Mouse (Mus musculus): Measurements from ENCODE around the gene Fam234b. TPM values are rescaled to one million over a fixed set of nuclear protein-coding genes. Genes with fewer than 3 reads are reported as not detected.

Fam234b gene
- polyA plus RNA-seq, 1 experiment from 2014 or later, result 21.7 TPM

DNA sequence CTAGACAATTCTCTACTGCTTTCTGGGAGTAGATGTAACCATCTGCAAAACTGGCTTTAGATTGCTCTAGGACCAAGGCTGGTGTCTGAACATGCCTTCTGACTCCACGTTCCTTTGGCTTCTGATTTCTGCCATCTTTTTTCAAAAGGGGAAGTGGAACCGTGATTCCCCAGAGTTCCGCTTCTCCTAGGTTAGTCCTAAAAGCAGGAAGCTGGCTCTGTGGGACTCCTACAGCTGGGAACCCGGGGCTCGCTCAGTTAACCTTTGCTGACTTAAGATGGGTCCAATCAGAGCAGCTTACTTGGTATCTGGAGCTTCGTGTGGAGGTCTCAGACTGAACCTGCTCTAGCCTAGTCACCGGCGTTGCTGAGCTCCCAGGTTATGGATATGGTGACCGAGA is 63.3 kb downstream of the Fam234b start:
- Histone ChIP-seq H3K9me3 (replicated peaks) (peaks cover 5% of the 10 kb centered on the region; the same call in 1 of the 2 replicates), H3K27me3 (ENCODE audit: low read depth, poor library complexity, severe bottlenecking) (no peaks in the 10 kb centered on the region), H3K27ac (replicated peaks) (no peak overlapping the region), H3K4me3 (no peak overlapping the region), H3K4me1 (no peaks in the 10 kb centered on the region), H3K36me3 (no peaks in the 10 kb centered on the region)
- DNase-seq (ENCODE audit: low spot score), result no peak
- 89% methylated on average over 9 of the region's 9 CpGs for WGBS

DNA sequence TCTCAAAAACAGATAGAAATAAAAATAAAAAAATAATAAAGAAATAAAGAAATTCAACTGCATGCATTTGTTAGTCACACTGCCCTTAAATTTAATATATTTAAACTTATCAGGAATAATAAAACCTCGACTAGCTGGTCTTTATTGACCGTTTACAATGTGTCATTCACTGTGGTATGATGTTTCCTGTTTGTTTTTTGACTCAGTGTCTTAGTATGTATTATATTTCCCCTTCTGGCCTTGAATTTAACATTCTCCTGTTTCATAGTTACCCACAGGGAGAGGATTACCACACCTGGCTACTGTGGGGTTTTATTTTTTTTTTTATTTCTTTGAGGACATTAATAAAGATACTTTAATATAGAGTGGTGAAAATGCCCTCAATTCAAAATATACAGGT is 64.8 kb downstream of the Fam234b start:
- H3K4me1 ChIP-seq, result no peaks in the 10 kb centered on the region
- H3K27me3 ChIP-seq (ENCODE audit: low read depth, poor library complexity, severe bottlenecking), result no peaks in the 10 kb centered on the region
- H3K27ac ChIP-seq (replicated peaks), result no peak overlapping the region
- H3K36me3 ChIP-seq, result no peaks in the 10 kb centered on the region
- 76% methylated on average over 2 of the region's 2 CpGs for WGBS
- DNase-seq (ENCODE audit: low spot score), result no peak
- H3K4me3 ChIP-seq, result no peak overlapping the region
- peaks cover 5% of the 10 kb centered on the region; the same call in 1 of the 2 replicates for H3K9me3 ChIP-seq (replicated peaks)

DNA sequence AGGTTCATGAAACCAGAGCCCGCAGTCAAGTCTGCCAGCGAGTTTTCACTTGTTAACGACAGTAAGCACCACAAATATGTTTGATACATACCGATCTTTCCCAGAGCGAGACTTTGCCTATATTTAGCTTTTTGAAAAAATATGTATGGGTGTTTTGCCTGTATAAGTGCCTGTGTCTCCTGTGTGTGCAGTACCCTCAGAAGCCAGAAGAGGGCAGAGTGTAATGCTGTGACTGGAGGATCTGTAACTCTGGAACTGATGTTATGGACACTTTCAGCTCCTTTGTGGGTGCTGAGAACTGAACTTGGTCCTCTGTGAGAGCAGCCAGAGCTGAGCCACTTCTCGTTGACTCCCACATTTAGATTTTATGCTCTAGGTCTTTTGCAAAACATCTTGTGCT is 66.4 kb downstream of the Fam234b start:
- no peak for DNase-seq (ENCODE audit: low spot score)
- H3K4me3 ChIP-seq, result no peak overlapping the region
- no peaks in the 10 kb centered on the region for H3K27me3 ChIP-seq (ENCODE audit: low read depth, poor library complexity, severe bottlenecking)
- H3K36me3 ChIP-seq, result no peaks in the 10 kb centered on the region
- 95% methylated on average over 6 of the region's 6 CpGs for WGBS
- peaks cover 6% of the 10 kb centered on the region for H3K4me1 ChIP-seq
- no peak overlapping the region for H3K27ac ChIP-seq (replicated peaks)
- peaks cover 5% of the 10 kb centered on the region; the same call in 1 of the 2 replicates for H3K9me3 ChIP-seq (replicated peaks)

DNA sequence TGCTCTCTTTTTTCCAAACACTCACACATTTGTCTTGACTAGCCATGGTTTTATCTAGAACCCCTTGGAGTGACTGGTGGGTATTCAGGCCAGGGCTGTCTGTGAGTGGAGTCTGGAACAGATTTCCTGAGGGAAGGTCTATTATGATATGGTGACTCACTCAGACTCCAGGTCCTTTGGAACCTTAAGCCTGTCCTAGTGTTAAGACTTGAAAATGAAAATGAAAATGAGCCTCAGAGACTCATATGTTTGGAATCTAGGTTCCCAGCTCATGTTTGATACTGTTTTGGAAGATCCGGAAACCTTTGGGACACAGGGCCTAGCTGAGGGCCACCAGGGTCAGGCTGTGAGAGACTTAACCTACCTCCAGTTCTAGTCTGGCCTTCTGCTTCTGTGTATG is 68.3 kb downstream of the Fam234b start:
- no peak for DNase-seq (ENCODE audit: low spot score)
- Histone ChIP-seq H3K9me3 (replicated peaks) (peaks cover 5% of the 10 kb centered on the region; the same call in 1 of the 2 replicates), H3K36me3 (no peaks in the 10 kb centered on the region), H3K4me3 (no peak overlapping the region), H3K4me1 (peaks cover 12% of the 10 kb centered on the region), H3K27me3 (ENCODE audit: low read depth, poor library complexity, severe bottlenecking) (no peaks in the 10 kb centered on the region), H3K27ac (replicated peaks) (no peak overlapping the region)
- 89% methylated on average over 1 of the region's 1 CpGs for WGBS

DNA sequence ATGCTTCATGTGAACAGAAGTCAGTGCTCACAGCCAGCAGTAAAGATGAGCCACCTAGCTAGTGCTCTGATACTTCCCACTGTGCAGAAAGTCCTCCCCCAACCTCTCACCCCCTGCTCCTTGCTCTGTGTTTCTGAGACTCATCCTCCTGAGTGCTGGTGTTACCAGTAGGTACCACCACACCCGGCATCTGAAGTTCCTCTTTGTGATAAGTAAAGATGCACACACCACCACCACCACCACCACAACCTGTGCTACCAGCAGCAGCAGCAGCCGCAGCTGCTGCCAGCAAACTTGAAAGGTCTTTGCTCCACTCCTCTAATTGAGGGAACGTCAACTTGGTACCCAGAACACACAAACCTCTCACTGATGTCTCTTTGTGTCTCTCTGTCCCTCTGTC is 69.4 kb downstream of the Fam234b start:
- H3K36me3 ChIP-seq, result no peaks in the 10 kb centered on the region
- H3K9me3 ChIP-seq (replicated peaks), result peaks cover 5% of the 10 kb centered on the region; the same call in 1 of the 2 replicates
- no peak for DNase-seq (ENCODE audit: low spot score)
- peaks cover 16% of the 10 kb centered on the region for H3K4me1 ChIP-seq
- 81% methylated on average over 3 of the region's 3 CpGs for WGBS
- H3K4me3 ChIP-seq, result no peak overlapping the region
- no peak overlapping the region for H3K27ac ChIP-seq (replicated peaks)
- H3K27me3 ChIP-seq (ENCODE audit: low read depth, poor library complexity, severe bottlenecking), result no peaks in the 10 kb centered on the region

DNA sequence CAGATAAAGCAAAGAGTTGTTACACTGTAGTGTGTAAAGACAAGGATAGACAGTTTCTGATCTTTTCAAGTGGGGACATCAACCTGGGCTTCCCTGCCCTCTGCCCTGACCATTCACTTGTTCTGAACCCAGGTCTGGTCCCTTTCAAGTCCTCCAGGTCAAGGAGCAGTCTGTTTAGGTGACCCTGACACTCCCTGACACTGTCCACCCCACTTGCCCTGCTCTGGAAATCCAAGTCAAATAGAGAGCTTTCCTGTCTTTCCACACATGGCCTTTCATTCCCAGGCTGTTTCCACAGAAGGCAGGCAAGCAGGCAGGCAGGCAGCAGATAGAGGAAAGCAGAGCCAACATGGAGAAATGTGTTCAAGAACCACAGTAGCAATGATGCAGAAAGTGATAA is 70.6 kb downstream of the Fam234b start:
- no peak for DNase-seq (ENCODE audit: low spot score)
- Histone ChIP-seq H3K4me1 (peaks cover 16% of the 10 kb centered on the region), H3K4me3 (no peak overlapping the region), H3K27ac (replicated peaks) (no peak overlapping the region), H3K36me3 (no peaks in the 10 kb centered on the region), H3K27me3 (ENCODE audit: low read depth, poor library complexity, severe bottlenecking) (no peaks in the 10 kb centered on the region), H3K9me3 (replicated peaks) (peaks cover 5% of the 10 kb centered on the region; the same call in 1 of the 2 replicates)

DNA sequence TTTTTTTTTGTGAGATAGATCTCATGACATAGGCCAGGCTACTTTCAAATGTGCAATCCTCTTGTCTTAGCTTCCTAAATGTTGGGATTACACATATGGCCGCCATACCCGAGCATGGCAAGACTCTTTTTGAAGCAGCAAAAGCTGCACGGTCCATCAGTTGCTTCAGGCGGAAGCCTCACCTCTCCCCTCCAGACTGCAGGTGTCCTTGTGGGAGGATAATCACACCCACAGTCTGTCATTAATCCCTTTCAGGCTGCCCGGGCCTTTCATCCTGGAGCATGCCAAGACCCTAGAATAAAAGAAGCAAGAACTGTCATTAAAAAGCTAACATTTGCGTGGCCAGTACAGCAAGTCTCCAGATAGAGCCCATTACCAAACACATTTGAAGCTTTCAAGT is 71.8 kb downstream of the Fam234b start:
- H3K4me3 ChIP-seq, result no peak overlapping the region
- H3K4me1 ChIP-seq, result peaks cover 16% of the 10 kb centered on the region
- no peak overlapping the region for H3K27ac ChIP-seq (replicated peaks)
- no peaks in the 10 kb centered on the region for H3K9me3 ChIP-seq (replicated peaks)
- DNase-seq (ENCODE audit: low spot score), result no peak
- no peaks in the 10 kb centered on the region for H3K36me3 ChIP-seq
- WGBS, result 41% methylated on average over 6 of the region's 6 CpGs
- H3K27me3 ChIP-seq (ENCODE audit: low read depth, poor library complexity, severe bottlenecking), result no peaks in the 10 kb centered on the region

DNA sequence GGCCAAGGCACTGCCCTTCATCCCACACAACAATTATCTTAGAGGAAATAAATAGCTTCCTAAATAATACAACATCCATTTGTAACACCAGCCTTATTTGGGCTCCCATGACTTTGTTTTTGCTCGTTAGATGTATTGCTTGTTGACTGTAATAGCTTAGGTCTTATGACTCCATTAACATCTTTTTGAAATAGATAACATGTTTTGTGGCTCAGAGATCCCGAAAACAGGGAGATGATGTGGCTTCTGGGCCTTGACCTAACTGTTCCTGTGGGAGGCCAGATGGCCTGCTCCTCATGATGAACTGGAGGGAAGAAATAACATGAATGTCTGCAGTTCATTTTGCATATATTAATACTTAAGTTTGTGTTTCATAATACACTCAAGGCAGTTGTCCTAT is 74.0 kb downstream of the Fam234b start:
- H3K4me1 ChIP-seq, result peaks cover 20% of the 10 kb centered on the region
- no peaks in the 10 kb centered on the region for H3K36me3 ChIP-seq
- no peaks in the 10 kb centered on the region for H3K9me3 ChIP-seq (replicated peaks)
- H3K27me3 ChIP-seq (ENCODE audit: low read depth, poor library complexity, severe bottlenecking), result no peaks in the 10 kb centered on the region
- no peak overlapping the region for H3K27ac ChIP-seq (replicated peaks)
- 87% methylated on average over 2 of the region's 2 CpGs for WGBS
- DNase-seq (ENCODE audit: low spot score), result no peak
- no peak overlapping the region for H3K4me3 ChIP-seq

DNA sequence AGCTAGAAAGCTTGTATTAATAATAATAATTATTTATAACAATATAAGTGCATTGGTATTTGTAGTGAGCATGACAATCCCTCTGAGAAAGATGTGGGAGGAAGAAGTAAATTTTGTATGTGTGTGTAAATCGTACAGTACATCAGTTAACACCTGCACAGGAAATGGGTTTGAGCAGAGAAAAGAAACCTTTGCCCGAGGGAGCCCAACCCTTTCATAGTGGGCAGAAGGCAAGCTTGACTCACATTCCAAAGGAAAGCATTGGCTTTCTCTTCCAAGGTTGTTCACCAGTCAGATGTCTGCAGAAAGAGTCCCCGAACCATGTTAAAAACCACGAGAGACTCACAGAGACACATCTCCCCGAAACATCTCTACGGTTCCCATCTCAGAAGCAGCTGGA is 75.3 kb downstream of the Fam234b start:
- WGBS, result 93% methylated on average over 6 of the region's 6 CpGs
- no peak overlapping the region for H3K27ac ChIP-seq (replicated peaks)
- H3K36me3 ChIP-seq, result no peaks in the 10 kb centered on the region
- H3K27me3 ChIP-seq (ENCODE audit: low read depth, poor library complexity, severe bottlenecking), result no peaks in the 10 kb centered on the region
- H3K9me3 ChIP-seq (replicated peaks), result no peaks in the 10 kb centered on the region
- peaks cover 20% of the 10 kb centered on the region for H3K4me1 ChIP-seq
- DNase-seq (ENCODE audit: low spot score), result no peak
- H3K4me3 ChIP-seq, result no peak overlapping the region

DNA sequence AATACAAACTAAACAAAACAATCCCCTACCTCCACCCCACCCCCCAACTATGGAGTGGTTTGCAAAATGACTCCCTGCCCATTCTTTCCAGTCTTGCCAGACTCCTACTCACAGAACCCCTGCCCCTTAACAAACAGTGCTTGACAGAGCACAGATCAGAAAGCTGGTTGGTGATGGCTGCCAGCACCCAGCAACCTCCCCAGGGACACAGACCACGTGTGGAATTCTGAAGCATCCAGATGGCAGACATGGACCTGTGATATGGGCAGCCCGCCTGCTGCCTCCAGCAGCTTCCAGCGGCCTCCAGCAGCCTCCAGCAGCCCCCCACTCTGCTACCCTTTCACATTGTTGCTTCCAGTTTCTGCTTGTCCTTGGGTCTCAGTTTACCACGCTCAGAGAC is 77.5 kb downstream of the Fam234b start:
- H3K4me3 ChIP-seq, result no peak overlapping the region
- DNase-seq (ENCODE audit: low spot score), result no peak
- no peaks in the 10 kb centered on the region for H3K9me3 ChIP-seq (replicated peaks)
- WGBS, result 82% methylated on average over 4 of the region's 4 CpGs
- no peaks in the 10 kb centered on the region for H3K27me3 ChIP-seq (ENCODE audit: low read depth, poor library complexity, severe bottlenecking)
- H3K36me3 ChIP-seq, result no peaks in the 10 kb centered on the region
- peaks cover 8% of the 10 kb centered on the region for H3K4me1 ChIP-seq
- peak overlapping the region; percentile 42; the same call in 1 of the 2 replicates for H3K27ac ChIP-seq (replicated peaks)

DNA sequence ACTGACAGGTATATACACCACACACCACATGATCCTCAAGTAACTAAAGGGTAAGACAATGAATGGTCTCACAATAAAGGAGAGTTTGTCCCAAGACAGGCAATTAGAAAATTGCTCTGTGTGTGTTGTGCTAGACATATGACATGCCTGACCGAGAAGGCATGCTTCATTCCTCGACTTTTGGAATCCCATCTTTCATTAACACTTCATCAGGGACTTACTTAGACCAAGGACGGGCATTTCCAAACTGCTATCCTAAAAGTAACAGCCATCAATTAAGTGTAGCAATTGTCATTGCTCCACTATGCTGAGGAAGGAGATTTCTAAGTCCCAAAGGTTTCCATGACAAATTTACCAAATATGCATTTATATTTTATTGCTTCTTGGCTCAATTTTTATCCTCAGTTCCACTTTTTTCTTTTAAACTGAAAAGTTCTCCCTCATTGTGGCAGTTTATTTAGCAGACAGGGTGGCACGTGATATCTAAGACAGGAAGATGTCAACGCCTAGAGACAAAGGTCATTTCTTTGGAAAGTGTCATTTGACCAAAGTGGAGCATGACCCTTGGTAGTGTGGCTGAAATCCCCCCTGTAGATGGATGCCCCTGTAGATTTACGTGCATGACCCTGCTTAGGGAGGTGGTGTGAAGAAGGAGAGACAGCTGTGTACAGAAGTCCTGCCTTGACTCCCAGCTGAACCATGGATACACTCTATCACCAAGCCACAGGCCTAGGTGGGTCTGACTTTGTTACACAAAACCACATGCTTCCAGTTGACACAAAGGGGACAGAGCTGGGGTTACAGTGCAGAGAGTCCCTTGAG is 78.9 kb downstream of the Fam234b start:
- Histone ChIP-seq H3K9me3 (replicated peaks) (no peaks in the 10 kb centered on the region), H3K4me1 (peaks cover 8% of the 10 kb centered on the region), H3K27me3 (ENCODE audit: low read depth, poor library complexity, severe bottlenecking) (no peaks in the 10 kb centered on the region), H3K27ac (replicated peaks) (no peak overlapping the region), H3K4me3 (no peak overlapping the region), H3K36me3 (no peaks in the 10 kb centered on the region)
- DNase-seq (ENCODE audit: low spot score), result no peak
- WGBS, result 83% methylated on average over 6 of the region's 6 CpGs

DNA sequence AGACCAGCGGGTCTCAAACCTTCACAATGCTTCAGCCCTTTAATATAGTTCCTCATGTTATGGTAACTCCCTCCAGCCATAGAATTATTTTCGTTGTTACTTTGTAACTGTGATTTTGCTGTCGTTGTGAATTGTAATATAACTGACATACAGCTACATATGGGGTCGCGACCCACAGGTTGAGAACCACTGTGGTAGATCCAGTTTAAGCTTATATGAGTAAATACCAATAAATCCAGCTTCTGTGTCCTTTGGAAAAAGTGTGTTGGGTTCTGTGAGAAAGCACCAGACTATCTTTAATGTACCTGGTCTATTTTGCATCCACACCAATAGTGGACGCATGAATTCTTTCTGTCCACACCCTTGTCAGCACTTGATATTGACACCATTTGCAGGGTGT is 80.5 kb downstream of the Fam234b start:
- Histone ChIP-seq H3K27me3 (ENCODE audit: low read depth, poor library complexity, severe bottlenecking) (no peaks in the 10 kb centered on the region), H3K9me3 (replicated peaks) (no peaks in the 10 kb centered on the region)

DNA sequence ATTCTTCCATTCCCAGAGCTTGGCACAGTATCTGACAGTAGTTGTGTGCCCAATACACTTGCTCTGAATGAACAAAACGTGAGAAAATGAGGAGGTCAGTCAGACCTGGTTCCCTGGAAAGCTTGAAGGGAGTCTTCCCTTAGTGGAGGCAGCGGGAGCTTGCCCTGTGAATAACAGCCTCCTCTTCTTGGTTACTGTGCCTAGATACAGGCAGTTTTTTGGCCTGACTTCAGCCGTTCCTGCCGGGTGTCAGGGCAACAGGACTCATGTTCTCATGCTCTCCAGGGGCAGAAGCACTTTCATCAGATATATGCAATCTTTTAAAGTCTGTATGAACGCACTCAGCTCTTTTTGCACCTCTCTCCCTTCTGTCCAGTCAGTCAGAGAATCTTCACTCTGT is 81.5 kb downstream of the Fam234b start:
- 82% methylated on average over 5 of the region's 5 CpGs for WGBS
- Histone ChIP-seq H3K4me3 (no peak overlapping the region), H3K27ac (replicated peaks) (no peak overlapping the region), H3K36me3 (no peaks in the 10 kb centered on the region), H3K9me3 (replicated peaks) (no peaks in the 10 kb centered on the region), H3K27me3 (ENCODE audit: low read depth, poor library complexity, severe bottlenecking) (no peaks in the 10 kb centered on the region), H3K4me1 (peaks cover 4% of the 10 kb centered on the region; the same call in 1 of the 2 replicates)
- no peak for DNase-seq (ENCODE audit: low spot score)

More for the DNA sequence above, 80.5 kb downstream of the Fam234b start:
- peaks cover 4% of the 10 kb centered on the region; the same call in 1 of the 2 replicates for H3K4me1 ChIP-seq
- DNase-seq (ENCODE audit: low spot score), result no peak
- H3K27ac ChIP-seq (replicated peaks), result no peak overlapping the region
- no peak overlapping the region for H3K4me3 ChIP-seq
- 91% methylated on average over 6 of the region's 6 CpGs for WGBS
- H3K36me3 ChIP-seq, result no peaks in the 10 kb centered on the region

All from midbrain, embryonic 10.5 days (tissue).